Mouse (Mus musculus): ENCODE data around the gene Ifna1.

DNA sequence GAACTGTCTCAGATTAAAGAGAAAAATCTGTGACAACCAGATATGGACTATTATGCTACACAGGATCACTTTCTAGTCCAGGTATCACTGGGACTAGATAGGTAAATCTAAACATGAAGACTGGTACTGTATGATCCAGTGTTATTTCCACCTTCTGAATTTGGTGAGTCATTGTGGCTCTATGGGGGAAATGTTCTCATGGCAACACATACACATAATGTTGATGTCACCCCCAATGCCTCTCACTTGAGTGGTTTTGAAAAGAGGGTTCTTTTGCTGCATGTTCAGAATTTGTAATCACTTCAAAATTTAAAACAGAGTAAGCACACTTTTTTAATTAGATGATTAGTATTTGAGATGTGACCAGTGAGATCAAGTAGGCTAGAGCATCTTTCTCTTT is 38.3 kb downstream of the Ifna1 start:
- TF ChIP-seq CTCF (IDR thresholded peaks at IDR 0.05; ENCODE audit: extremely low read depth, insufficient read depth, insufficient read length, insufficient replicate concordance) (no peak), POLR2A (IDR thresholded peaks at IDR 0.05; ENCODE audit: low read depth, low read length) (no peak)

Data from spleen, adult 2 months (tissue).